Mouse (Mus musculus) intestine, embryonic 16.5 days (tissue): ENCODE results near the gene Lama5. TPM values are rescaled to one million over a fixed set of nuclear protein-coding genes. Genes with fewer than 3 reads are reported as not detected.

Experiments
- ATAC-seq: fragments of 200-750 bp; cut with Nextera tagmentation; 2 replicates; pipeline ENCODE4 v1.8.0; 2017; ENCODE audit warnings: moderate TSS enrichment, moderate library complexity
- H3K27ac ChIP-seq: fragments of 300-500 bp; sonication (generic); 2 replicates; pipeline ENCODE4 v1.5.1; 2014; ENCODE audit warnings: mild to moderate bottlenecking, low read length
- H3K27me3 ChIP-seq: fragments of 300-500 bp; sonication (generic); replicated peaks from 2 replicates; pipeline ENCODE4 v1.6.1; 2014; ENCODE audit warnings: low read length, control low read depth, mixed read lengths; ENCODE audit not compliant: control insufficient read depth, insufficient read depth
- H3K36me3 ChIP-seq: fragments of 300-500 bp; sonication (generic); 2 replicates; pipeline ENCODE4 v1.6.1; 2014; ENCODE audit warnings: low read length, control low read depth; ENCODE audit not compliant: control insufficient read depth, insufficient read depth
- H3K4me1 ChIP-seq: fragments of 300-500 bp; sonication (generic); 2 replicates; pipeline ENCODE4 v1.6.1; 2014; ENCODE audit warnings: low read length, control low read depth, mixed read lengths; ENCODE audit not compliant: control insufficient read depth, insufficient read depth
- H3K4me2 ChIP-seq: fragments of 300-500 bp; sonication (generic); 2 replicates; pipeline ENCODE4 v1.6.1; 2014; ENCODE audit warnings: low read depth, low read length, control low read depth
- H3K4me3 ChIP-seq: fragments of 300-500 bp; sonication (generic); 2 replicates; pipeline ENCODE4 v1.5.1; 2014; ENCODE audit warnings: mild to moderate bottlenecking, low read length
- H3K9ac ChIP-seq: fragments of 300-500 bp; sonication (generic); 2 replicates; pipeline ENCODE4 v1.6.1; 2014; ENCODE audit warnings: low read depth, low read length
- H3K9me3 ChIP-seq: fragments of 300-500 bp; sonication (generic); 2 replicates; pipeline ENCODE4 v1.6.1; 2016; ENCODE audit warnings: low read length, control low read depth; ENCODE audit not compliant: control insufficient read depth
- WGBS: fragments of 180-500 bp; shearing (Covaris S2); extraction: QIAGEN DNeasy Blood & Tissue Kit; methylation state at CpG from one replicate; pipeline ENCODE4 v1.1.7; 2014; 5-methylcytosine and 5-hydroxymethylcytosine counted together
- polyA plus RNA-seq: library from polyadenylated mRNA; unstranded; fragments of >200 nt; fragmentation: Nextera tagmentation; extraction: Ambion mirVana; gene quantifications from 2 replicates; pipeline ENCODE4 v1.2.1, GENCODE M21; 2015

Lama5 gene
- polyA plus RNA-seq, 1 experiment from 2014 or later = 26.7 TPM

DNA sequence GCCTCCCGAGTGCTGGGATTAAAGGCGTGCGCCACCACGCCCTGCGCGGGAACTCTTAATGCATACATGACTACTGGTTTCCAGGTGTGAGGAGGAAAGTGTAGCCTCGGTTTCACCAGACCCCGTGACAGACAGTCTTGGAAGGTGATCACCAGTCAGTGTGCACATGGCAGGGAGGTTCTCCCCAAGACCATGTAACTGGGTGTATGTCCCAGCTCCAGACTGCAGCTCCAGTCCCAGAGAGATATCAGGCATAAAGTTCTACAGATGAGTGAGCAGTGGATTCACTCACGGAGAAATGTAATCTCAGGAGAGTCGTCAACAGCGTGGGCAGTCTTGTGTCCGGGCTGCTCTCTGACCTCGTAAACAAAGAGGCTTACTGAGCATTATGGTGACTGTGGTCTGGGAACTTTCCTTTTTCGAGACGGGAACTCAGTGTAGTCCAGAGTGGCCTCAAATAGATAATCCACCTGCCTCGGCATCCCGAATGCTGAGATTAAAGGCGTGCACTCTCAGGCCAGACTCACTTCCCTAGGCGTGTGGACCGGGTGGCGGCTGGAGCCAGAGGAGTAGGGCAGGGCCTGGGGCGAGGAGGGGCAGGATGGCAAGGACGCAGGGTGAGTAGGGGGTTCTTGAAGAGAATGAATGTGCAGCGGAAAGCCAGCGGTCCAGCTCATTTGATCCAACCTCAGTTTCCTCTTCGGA is 30.8 kb upstream of the Lama5 start:
- Histone ChIP-seq H3K4me3 (peak overlapping the region; percentile 71), H3K27ac (peak overlapping the region; percentile 97), H3K36me3 (0 out of 2 replicates have a peak, but pooled peaks cover 4% of the 10 kb centered on the region), H3K9me3 (no peaks in the 10 kb centered on the region), H3K27me3 (no peaks in the 10 kb centered on the region), H3K4me1 (peaks cover 14% of the 10 kb centered on the region), H3K4me2 (peak overlapping the region; percentile 92), H3K9ac (peak overlapping the region; percentile 86)
- WGBS = 23% methylated on average over 26 of the region's 26 CpGs
- peak; percentile 70 for ATAC-seq

GRCm38 (mm10) chr2:180255701-180256100 is 30.0 kb upstream of the Lama5 start:
- Histone ChIP-seq H3K36me3 (0 out of 2 replicates have a peak, but pooled peaks cover 3% of the 10 kb centered on the region), H3K27ac (no peak overlapping the region), H3K4me3 (no peak overlapping the region), H3K4me1 (peaks cover 14% of the 10 kb centered on the region), H3K4me2 (peak overlapping the region; percentile 92), H3K9ac (no peak overlapping the region), H3K9me3 (no peaks in the 10 kb centered on the region), H3K27me3 (no peaks in the 10 kb centered on the region)
- ATAC-seq = no peak
- 82% methylated on average over 9 of the region's 9 CpGs for WGBS

- H3K9me3 ChIP-seq = no peaks in the 10 kb centered on the region
- 92% methylated on average over 5 of the region's 5 CpGs for WGBS
- no peak overlapping the region for H3K9ac ChIP-seq
- H3K27ac ChIP-seq = no peak overlapping the region
- no peak overlapping the region for H3K4me3 ChIP-seq
- ATAC-seq = no peak
- no peak overlapping the region for H3K4me2 ChIP-seq
- H3K4me1 ChIP-seq = peaks cover 15% of the 10 kb centered on the region
- H3K36me3 ChIP-seq = no peaks in the 10 kb centered on the region
- H3K27me3 ChIP-seq = no peaks in the 10 kb centered on the region
These were observed 29.0 kb upstream of the Lama5 start for GRCm38 (mm10) chr2:180254436-180255209.

GRCm38 (mm10) chr2:180251838-180252237 is 26.2 kb upstream of the Lama5 start:
- no peak overlapping the region for H3K27ac ChIP-seq
- WGBS = 70% methylated on average over 3 of the region's 3 CpGs
- H3K27me3 ChIP-seq = no peaks in the 10 kb centered on the region

DNA sequence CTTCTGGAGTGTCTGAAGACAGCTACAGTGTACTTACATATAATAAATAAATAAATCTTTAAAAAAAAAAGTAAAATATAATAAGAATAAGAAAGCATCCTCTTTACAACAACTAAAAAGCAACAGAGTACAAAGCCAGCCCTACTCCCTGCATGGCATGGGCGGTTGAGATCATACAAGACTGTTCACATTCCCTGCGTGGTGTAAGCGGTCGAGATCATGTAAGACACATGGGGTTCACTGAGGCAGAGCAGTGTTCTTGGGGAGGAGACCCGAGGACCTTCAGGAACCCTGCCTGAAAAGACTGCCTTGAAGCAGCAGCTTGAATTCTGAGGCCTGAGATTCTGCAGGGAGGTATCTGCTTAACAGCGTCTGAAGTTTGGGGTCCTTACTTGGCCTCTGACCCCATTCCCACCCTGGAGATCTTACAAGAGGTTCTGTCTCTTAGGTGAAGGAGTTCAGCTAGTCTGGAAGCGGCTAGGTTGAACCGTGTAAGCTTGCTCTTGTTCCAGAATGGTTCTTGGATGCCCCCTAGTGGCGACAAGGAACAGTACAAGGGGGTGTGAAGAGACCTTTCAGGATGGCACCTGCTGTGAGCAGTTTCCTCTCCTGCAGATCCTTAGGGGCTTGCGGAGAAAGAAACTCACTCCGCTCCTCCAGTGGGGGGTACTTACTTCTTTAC is 25.4 kb upstream of the Lama5 start:
- no peak overlapping the region for H3K4me3 ChIP-seq
- no peaks in the 10 kb centered on the region for H3K9me3 ChIP-seq
- peaks cover 10% of the 10 kb centered on the region for H3K4me1 ChIP-seq
- WGBS = 29% methylated on average over 11 of the region's 11 CpGs
- H3K27me3 ChIP-seq = no peaks in the 10 kb centered on the region
- no peak overlapping the region for H3K27ac ChIP-seq
- peak overlapping the region; percentile 51 for H3K9ac ChIP-seq
- H3K4me2 ChIP-seq = no peak overlapping the region
- peak; percentile 79 for ATAC-seq
- H3K36me3 ChIP-seq = no peaks in the 10 kb centered on the region

More at GRCm38 (mm10) chr2:180251838-180252237, 26.2 kb upstream of the Lama5 start:
- ATAC-seq = no peak
- Histone ChIP-seq H3K4me1 (peaks cover 13% of the 10 kb centered on the region), H3K4me2 (no peak overlapping the region), H3K36me3 (no peaks in the 10 kb centered on the region), H3K9ac (no peak overlapping the region), H3K4me3 (no peak overlapping the region), H3K9me3 (no peaks in the 10 kb centered on the region)

- H3K36me3 ChIP-seq = no peaks in the 10 kb centered on the region
- no peak overlapping the region for H3K4me2 ChIP-seq
- WGBS = 51% methylated on average over 9 of the region's 9 CpGs
- H3K9me3 ChIP-seq = no peaks in the 10 kb centered on the region
- no peaks in the 10 kb centered on the region for H3K27me3 ChIP-seq
- peak overlapping the region; percentile 39; the same call in 1 of the 2 replicates for H3K9ac ChIP-seq
- H3K27ac ChIP-seq = no peak overlapping the region
- H3K4me1 ChIP-seq = peaks cover 7% of the 10 kb centered on the region
- ATAC-seq = peak; percentile 36
- no peak overlapping the region for H3K4me3 ChIP-seq
These were observed 23.4 kb upstream of the Lama5 start for GRCm38 (mm10) chr2:180248947-180249660.

- ATAC-seq = no peak
- H3K36me3 ChIP-seq = no peaks in the 10 kb centered on the region
- no peak overlapping the region for H3K4me3 ChIP-seq
- WGBS = 92% methylated on average over 5 of the region's 5 CpGs
- no peak overlapping the region for H3K9ac ChIP-seq
- no peaks in the 10 kb centered on the region for H3K27me3 ChIP-seq
- H3K4me2 ChIP-seq = no peak overlapping the region
- H3K4me1 ChIP-seq = peaks cover 7% of the 10 kb centered on the region
- H3K9me3 ChIP-seq = no peaks in the 10 kb centered on the region
- H3K27ac ChIP-seq = no peak overlapping the region
These were observed 22.3 kb upstream of the Lama5 start for GRCm38 (mm10) chr2:180247916-180248315.

- no peaks in the 10 kb centered on the region for H3K27me3 ChIP-seq
- H3K4me2 ChIP-seq = no peak overlapping the region
- ATAC-seq = no peak
- H3K27ac ChIP-seq = no peak overlapping the region
- H3K36me3 ChIP-seq = no peaks in the 10 kb centered on the region
- 81% methylated on average over 4 of the region's 4 CpGs for WGBS
- no peaks in the 10 kb centered on the region for H3K4me1 ChIP-seq
- no peak overlapping the region for H3K9ac ChIP-seq
- no peak overlapping the region for H3K4me3 ChIP-seq
- H3K9me3 ChIP-seq = no peaks in the 10 kb centered on the region
These were observed 17.4 kb upstream of the Lama5 start for GRCm38 (mm10) chr2:180243108-180243507.

DNA sequence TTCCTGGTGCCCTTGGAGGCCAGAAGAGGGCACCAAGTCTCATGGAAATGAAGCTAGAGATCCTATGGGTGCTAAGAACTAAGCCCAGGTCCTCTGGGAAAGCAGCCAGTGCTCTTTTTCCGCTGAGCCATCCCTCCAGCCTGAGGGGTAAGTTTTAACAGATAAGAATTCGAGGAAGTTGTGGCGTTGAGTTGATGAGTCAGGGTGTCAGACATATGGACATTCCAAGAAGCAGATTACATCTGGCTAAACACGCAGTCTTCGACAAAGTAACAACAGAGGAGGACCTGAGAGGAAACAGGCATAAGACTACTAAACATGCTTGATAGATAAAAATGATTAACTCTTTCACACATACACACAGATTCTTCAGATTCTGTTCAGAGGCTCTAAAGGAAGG is 12.9 kb upstream of the Lama5 start:
- Histone ChIP-seq H3K9me3 (no peaks in the 10 kb centered on the region), H3K4me1 (peaks cover 12% of the 10 kb centered on the region), H3K27me3 (no peaks in the 10 kb centered on the region), H3K36me3 (no peaks in the 10 kb centered on the region), H3K4me3 (no peak overlapping the region), H3K27ac (no peak overlapping the region), H3K4me2 (no peak overlapping the region), H3K9ac (no peak overlapping the region)
- 57% methylated on average over 5 of the region's 5 CpGs for WGBS
- ATAC-seq = no peak
